Mouse (Mus musculus): Measurements from ENCODE around the gene Gatd1. TPM values are rescaled to one million over a fixed set of nuclear protein-coding genes. Genes with fewer than 3 reads are reported as not detected.

The Gatd1 gene
- polyA plus RNA-seq, 1 experiment from 2014 or later: 8.0 TPM

DNA sequence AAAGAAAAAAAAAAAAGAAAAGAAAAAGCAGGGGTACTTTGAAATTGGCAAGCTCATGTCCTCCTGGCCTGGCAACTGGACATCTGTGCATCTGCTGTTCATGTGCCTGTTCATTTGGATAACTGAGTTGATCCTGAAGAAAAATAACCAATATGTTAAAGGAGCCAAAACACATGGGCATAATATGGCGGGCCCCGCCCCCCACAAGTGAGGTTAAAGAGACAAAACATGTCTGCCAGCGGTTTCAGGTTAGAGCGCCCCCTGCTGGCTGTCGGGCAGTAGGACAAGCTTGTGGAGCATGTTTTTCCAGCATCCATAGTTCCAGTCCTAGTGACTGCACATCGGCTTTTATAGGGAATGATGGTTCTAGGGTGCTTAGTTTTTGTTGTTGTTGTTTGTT is 19.2 kb downstream of the Gatd1 start:
- peaks cover 67% of the 10 kb centered on the region for H3K79me2 ChIP-seq (ENCODE audit: inconsistent target)
- no peak overlapping the region for H3K4me3 ChIP-seq (ENCODE audit: inconsistent target)
- WGBS (ENCODE audit: missing documents): 44% methylated on average over 3 of the region's 6 CpGs
- H3K27ac ChIP-seq: peak overlapping the region; percentile 30
- peaks cover 40% of the 10 kb centered on the region for H3K36me3 ChIP-seq (ENCODE audit: inconsistent target)

- Histone ChIP-seq H3K36me3 (ENCODE audit: inconsistent target) (peaks cover 35% of the 10 kb centered on the region), H3K79me2 (ENCODE audit: inconsistent target) (peaks cover 67% of the 10 kb centered on the region), H3K27ac (peak overlapping the region; percentile 30), H3K4me3 (ENCODE audit: inconsistent target) (no peak overlapping the region)
- WGBS (ENCODE audit: missing documents): 1% methylated on average over 6 of the region's 7 CpGs
These were observed 19.8 kb downstream of the Gatd1 start for GRCm38 (mm10) chr7:141394158-141394557.

DNA sequence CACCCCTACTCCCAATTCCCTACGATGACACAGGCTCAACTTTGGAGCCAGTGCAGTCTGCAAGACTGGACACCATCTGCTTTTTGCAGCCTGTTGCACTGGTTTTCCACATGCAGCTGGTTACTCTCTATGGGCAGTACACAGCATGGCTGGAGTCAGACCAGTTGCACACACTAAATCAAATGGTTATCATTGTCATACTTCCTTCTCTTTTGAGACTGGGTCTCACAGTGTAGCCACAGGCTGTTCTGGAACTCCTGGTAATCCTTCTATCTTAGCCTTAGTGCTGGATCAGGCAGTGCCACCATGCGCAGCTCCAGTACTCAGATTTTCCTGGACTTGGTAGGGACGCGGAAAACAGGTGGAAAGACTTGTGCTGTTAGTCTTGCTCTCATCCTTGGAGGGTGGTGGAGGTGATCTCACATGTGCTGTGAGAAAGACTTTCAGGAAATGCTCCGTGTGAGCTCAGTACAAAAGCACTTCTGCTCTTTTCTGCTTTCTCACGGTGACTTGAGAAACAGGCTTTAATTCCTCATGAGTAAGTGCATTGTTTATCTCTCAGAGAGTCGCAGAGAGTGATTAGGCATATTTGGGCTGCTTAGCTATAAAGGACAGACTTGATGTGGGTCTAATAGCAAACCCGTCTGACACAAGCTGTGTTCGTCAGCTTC is 21.2 kb downstream of the Gatd1 start:
- H3K27ac ChIP-seq: peak overlapping the region; percentile 80

DNA sequence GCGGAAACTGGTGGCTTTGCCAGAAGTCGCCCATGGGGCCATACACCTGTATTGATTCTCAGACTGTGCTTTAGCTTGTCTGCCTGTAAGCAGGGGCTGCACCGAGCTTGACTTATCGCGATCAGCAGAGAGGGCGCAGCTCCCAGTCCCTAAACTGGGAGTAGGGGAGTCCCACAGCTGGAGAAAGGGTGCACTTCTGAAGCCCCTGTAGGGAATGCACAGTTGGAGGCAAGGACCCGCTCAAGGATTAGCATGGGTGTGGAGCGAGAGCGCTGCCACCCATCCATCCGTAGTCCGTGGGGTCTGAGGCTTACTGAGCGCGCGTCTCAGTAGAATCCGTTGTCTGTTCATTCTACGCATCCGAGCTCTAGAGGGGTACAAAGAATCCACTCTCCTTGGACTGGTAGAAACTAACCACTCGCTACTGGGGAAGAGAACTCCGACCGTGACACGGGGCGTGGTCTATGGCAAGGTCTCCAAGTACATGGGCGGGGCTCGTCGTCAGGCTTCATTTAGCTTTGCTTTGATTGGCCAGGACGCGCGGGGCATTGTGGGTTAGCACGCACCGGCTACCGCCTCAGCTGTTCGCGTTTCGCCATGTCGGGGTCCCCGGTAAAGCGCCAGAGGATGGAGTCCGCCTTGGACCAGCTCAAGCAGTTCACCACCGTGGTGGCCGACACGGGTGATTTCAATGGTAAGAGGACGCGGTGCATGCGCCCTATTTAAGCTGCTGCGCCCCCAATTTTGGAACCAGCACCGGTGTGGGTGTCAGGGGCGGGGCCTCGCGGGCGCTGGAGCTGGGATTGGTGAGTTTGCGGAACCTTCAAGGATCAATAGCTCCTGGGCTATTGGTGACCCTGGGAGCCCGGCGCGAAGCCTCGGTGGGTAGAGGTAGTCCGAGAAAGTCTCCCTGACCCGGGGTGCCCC is 22.0 kb downstream of the Gatd1 start, which contains the start of gene Taldo1:
Gene Taldo1 (plus strand): TSS at position 575 of the 927 bp plus-strand sequence.
- H3K79me2 ChIP-seq (ENCODE audit: inconsistent target): peaks cover 48% of the 10 kb centered on the region
- peak within 1 kb of the TSS; percentile 80 for H3K27ac ChIP-seq
- 1% methylated on average over 57 of the region's 57 CpGs for WGBS (ENCODE audit: missing documents)
- H3K4me3 ChIP-seq (ENCODE audit: inconsistent target): peak within 1 kb of the TSS; percentile 83
- peaks cover 15% of the 10 kb centered on the region; the same call in 1 of the 2 replicates for H3K36me3 ChIP-seq (ENCODE audit: inconsistent target)

More for the DNA sequence above, 21.2 kb downstream of the Gatd1 start:
- H3K36me3 ChIP-seq (ENCODE audit: inconsistent target): peaks cover 20% of the 10 kb centered on the region
- peak overlapping the region; percentile 83 for H3K4me3 ChIP-seq (ENCODE audit: inconsistent target)
- peaks cover 55% of the 10 kb centered on the region for H3K79me2 ChIP-seq (ENCODE audit: inconsistent target)
- WGBS (ENCODE audit: missing documents): 6% methylated on average over 9 of the region's 9 CpGs

DNA sequence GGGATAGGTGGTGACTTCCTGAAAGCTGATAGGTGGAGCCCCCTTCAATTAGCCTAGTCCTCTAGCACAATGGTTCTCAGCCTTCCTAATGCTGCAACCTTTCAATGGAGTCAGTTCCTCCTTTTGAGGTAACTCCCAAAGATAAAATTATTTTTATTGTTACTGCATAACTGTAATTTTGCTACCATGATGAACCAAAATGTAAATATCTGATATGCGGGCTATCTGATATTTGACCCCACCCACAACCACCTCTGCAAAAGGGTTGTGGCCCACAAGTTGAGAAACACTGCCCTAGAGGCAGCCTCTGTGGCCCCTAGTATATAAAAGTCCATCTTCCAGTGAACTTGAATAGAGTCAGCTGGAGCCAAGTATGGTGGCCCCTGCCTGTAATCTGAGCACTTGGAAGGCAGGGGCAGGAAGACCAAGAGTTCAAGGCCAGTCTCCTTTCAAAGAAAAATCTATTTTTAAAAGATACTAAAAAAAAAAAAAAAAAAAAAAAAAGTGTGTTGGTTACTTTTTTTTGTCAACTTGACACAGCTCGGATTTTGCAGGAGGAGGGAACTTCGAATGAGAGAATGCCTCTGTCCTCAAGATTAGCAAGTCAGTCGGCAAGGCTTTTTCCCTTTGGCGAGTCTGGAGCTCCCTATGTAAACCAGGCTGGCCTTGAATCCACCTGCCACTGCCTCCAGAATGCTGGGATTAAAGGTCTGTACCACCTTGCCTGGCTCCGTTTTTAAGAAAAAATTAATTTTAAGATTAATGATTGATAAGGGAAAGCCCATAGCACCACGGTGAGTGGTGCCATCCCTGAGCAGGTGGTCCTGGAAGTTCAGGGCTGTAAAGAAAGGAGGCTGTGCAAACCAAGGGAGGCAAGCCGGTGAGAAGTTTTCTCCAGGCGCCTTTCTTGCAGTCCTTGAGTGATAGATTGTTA is 23.3 kb downstream of the Gatd1 start:
- Histone ChIP-seq H3K36me3 (ENCODE audit: inconsistent target) (peaks cover 2% of the 10 kb centered on the region; the same call in 1 of the 2 replicates), H3K79me2 (ENCODE audit: inconsistent target) (peaks cover 35% of the 10 kb centered on the region), H3K27ac (no peak overlapping the region), H3K4me3 (ENCODE audit: inconsistent target) (no peak overlapping the region)
- 82% methylated on average over 9 of the region's 9 CpGs for WGBS (ENCODE audit: missing documents)

DNA sequence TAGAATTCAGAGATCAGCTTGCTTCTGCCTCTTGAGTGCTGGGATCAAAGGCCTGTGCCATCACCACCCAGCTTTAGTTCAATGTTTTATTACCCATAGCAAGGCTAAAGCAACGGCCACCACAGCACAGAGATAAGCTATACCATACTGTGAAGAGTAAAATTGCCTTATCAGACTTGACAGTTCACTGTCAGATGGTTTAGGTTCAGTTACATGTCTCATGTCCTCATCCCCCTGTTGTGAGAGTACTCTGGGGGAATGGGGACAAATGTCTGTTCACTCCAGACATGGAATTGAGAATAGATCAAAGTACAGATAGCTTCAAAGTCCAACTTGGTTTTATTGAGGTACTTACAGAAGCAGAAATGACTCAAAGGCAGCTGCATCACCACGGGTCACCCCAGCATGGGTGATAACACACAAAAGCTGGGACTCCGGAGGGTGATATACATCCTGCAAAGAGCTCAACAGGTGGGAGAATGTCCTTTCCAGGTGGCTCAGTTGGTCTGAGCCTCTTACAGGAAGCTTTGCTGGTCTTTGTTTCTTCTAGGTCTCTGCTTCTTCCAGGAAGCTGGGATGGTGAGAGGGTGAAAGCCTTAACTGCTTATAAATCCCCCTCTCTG is 25.3 kb downstream of the Gatd1 start:
- no peak overlapping the region for H3K4me3 ChIP-seq (ENCODE audit: inconsistent target)
- no peaks in the 10 kb centered on the region for H3K36me3 ChIP-seq (ENCODE audit: inconsistent target)
- WGBS (ENCODE audit: missing documents): 88% methylated on average over 3 of the region's 3 CpGs
- no peak overlapping the region for H3K27ac ChIP-seq
- peaks cover 15% of the 10 kb centered on the region for H3K79me2 ChIP-seq (ENCODE audit: inconsistent target)

GRCm38 (mm10) chr7:141387807-141388486 is 26.0 kb downstream of the Gatd1 start:
- no peak overlapping the region for H3K4me3 ChIP-seq (ENCODE audit: inconsistent target)
- H3K27ac ChIP-seq: no peak overlapping the region
- H3K79me2 ChIP-seq (ENCODE audit: inconsistent target): peaks cover 9% of the 10 kb centered on the region
- 42% methylated on average over 2 of the region's 2 CpGs for WGBS (ENCODE audit: missing documents)
- H3K36me3 ChIP-seq (ENCODE audit: inconsistent target): no peaks in the 10 kb centered on the region

DNA sequence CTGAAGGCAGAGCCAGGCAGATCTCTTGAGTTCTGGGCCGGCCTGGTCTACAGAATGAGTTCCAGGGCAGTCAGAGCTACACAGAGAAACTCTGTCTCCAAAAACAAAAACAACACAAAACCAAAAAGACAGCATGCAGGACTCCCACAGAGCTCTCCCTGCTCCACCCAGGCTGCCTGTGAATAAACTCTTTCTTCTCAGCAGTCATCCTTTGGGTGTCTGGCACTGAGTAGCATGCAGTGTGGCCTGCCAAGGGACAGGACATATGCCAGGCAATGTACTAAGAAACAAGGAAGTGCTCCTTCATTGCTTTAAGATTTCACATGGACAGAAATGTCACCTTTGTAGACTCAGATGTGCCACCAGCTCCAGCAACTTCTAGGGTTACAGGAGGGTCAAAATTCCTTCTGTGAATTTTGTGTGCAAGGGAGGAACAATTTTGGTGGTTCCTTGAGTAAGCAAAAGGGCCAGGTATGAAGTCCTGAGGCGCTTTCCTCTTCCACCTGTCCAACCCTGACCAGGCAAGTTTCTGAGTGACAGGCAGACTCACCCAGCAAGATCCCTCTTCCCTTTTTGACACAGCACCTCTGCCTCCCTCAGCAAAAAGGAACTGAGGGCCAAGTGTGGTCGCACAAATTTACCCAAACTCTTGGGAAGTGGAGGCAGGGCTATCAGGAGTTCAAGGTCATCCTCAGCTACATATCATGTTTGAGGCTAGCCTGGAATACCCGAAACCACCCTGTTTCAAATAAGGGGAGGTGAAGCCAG is 32.7 kb downstream of the Gatd1 start:
- no peak overlapping the region for H3K27ac ChIP-seq
- H3K36me3 ChIP-seq (ENCODE audit: inconsistent target): no peaks in the 10 kb centered on the region
- H3K79me2 ChIP-seq (ENCODE audit: inconsistent target): no peaks in the 10 kb centered on the region
- no peak overlapping the region for H3K4me3 ChIP-seq (ENCODE audit: inconsistent target)
- WGBS (ENCODE audit: missing documents): 66% methylated on average over 4 of the region's 4 CpGs

DNA sequence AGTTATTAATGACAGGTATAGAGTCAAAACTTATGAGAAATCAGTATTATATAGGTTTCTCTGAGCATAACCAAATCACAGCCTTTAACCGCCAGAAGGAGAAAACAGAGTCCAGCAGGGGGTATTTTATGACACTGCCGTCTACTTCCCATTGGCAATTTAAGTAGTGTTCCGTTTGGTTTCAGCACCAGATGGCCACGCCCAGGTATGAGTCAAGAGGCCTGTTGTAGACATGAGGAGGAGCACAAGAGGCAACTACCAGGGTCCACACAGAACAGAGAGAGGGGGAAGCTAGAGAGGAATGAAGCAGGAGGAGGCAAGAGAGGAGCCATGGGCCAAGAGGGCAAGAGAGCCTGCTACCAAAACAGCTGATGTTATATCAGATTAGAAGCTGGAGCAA is 34.4 kb downstream of the Gatd1 start:
- WGBS (ENCODE audit: missing documents): 7% methylated on average over 4 of the region's 4 CpGs
- peak overlapping the region; percentile 53 for H3K27ac ChIP-seq
- no peak overlapping the region for H3K4me3 ChIP-seq (ENCODE audit: inconsistent target)
- no peaks in the 10 kb centered on the region for H3K36me3 ChIP-seq (ENCODE audit: inconsistent target)
- no peaks in the 10 kb centered on the region for H3K79me2 ChIP-seq (ENCODE audit: inconsistent target)

DNA sequence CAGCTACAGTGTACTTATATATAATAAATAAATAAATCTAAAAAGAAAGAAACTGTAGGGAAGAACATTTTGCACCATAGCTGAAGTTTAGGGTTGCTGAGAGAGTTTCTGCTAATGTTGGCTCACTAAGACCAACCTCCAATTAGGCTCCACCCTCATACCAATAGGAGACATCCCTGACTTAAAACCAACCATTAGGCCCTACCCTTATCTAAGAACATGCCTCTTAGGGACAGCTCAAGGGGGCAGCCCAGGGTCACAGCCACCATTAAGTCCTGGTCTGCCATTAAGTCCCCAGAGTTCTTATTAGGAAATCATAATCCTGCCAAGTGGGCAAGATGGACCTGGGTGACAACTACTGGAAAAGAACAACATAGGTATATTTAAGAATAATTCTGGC is 39.5 kb downstream of the Gatd1 start:
- Histone ChIP-seq H3K79me2 (ENCODE audit: inconsistent target) (no peaks in the 10 kb centered on the region), H3K36me3 (ENCODE audit: inconsistent target) (no peaks in the 10 kb centered on the region), H3K4me3 (ENCODE audit: inconsistent target) (no peak overlapping the region), H3K27ac (no peak overlapping the region)

- no peaks in the 10 kb centered on the region for H3K36me3 ChIP-seq (ENCODE audit: inconsistent target)
- no peak overlapping the region for H3K4me3 ChIP-seq (ENCODE audit: inconsistent target)
- H3K79me2 ChIP-seq (ENCODE audit: inconsistent target): no peaks in the 10 kb centered on the region
- peak overlapping the region; percentile 82; the same call in 1 of the 2 replicates for H3K27ac ChIP-seq
- WGBS (ENCODE audit: missing documents): 92% methylated on average over 6 of the region's 6 CpGs
These were observed 40.3 kb downstream of the Gatd1 start for GRCm38 (mm10) chr7:141373611-141374010.

DNA sequence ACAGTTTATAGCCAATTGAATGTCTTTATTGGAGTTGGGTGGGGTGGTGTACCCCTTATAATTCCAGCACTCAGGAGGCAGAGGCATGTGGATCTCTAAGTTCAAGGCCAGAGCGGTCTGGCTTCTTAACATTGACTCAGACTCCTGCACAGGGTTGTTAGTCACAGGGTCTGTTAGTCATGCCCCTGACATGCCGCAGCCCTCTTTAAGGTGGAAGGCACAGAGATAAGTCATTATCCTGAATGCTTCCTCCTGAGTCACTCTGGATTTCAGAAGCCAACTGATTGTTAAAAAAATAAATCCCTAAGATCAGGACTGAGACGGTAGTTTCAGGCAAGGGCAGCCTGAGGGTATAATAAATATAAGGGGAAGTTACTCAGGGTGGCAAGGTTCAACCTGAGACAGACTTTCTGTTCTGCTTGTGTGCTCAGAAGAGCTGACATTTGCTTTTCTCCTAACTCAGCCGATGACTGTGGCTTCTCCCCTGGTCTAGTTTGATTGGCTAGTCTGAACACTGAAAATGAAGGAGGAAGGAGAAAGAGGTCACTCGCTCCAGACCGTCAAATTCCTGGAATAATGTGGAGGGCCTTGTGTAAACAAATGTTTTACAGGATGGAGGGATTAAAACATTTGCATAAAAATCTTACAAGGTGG is 41.9 kb downstream of the Gatd1 start:
- Histone ChIP-seq H3K4me3 (ENCODE audit: inconsistent target) (no peak overlapping the region), H3K36me3 (ENCODE audit: inconsistent target) (no peaks in the 10 kb centered on the region), H3K27ac (peak overlapping the region; percentile 82), H3K79me2 (ENCODE audit: inconsistent target) (no peaks in the 10 kb centered on the region)
- WGBS (ENCODE audit: missing documents): 9% methylated on average over 6 of the region's 6 CpGs

All from macrophage (primary cell).